Mouse (Mus musculus): ENCODE data around the gene Gspt1. TPM values are rescaled to one million over a fixed set of nuclear protein-coding genes. Genes with fewer than 3 reads are reported as not detected.

Gspt1 gene
- total RNA-seq, 2 experiments from 2014 or later = 84.3 to 89.9 TPM

DNA sequence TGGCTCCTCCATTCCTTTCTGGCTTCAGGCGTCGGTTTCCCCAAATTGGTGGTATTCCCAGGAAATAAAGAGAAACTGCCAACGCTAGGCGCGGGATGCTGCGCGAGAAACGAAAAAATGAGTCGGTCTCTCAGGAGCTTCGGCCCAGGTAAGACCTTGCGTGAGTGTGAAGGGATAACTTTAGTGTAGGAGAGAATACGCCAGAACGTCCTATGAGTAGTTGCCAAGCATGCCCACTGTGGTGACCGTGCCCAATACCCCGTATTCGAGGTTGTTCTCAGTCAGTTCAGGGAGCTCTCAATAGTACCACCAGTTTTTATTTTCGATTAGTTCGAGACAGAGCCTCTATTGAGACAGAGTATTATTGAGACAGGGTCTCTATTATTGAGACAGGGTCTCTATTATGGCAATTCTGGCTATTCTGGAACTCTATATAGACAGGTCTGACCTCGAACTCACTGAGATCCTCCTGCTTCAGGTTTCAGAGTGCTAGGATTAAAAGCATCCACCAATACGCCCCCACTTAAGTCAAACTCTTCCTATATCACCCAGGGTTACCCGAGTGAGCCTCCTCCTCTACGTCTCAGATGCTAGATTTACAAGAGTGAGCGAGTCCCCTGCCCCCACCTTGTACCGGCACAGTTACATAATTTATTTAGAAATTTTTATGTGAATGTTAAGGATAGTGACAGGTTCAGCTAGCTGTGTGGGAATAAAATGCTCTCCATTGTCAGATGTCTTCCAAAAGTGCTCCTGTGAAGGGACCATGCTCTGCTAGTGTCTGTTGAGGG lies 50.3 kb downstream of the Gspt1 start:
- DNase-seq (ENCODE audit: extremely low spot score in 1 of 2, low spot score in 1 of 2) = no peak

GRCm38 (mm10) chr16:11202571-11203554 lies 51.3 kb downstream of the Gspt1 start, which contains the start of gene Rsl1d1:
Gene Rsl1d1 (minus strand): TSS chr16:11203331.
- peak; percentile 77 to 84 for DNase-seq (ENCODE audit: extremely low spot score in 1 of 2, low spot score in 1 of 2)

DNA sequence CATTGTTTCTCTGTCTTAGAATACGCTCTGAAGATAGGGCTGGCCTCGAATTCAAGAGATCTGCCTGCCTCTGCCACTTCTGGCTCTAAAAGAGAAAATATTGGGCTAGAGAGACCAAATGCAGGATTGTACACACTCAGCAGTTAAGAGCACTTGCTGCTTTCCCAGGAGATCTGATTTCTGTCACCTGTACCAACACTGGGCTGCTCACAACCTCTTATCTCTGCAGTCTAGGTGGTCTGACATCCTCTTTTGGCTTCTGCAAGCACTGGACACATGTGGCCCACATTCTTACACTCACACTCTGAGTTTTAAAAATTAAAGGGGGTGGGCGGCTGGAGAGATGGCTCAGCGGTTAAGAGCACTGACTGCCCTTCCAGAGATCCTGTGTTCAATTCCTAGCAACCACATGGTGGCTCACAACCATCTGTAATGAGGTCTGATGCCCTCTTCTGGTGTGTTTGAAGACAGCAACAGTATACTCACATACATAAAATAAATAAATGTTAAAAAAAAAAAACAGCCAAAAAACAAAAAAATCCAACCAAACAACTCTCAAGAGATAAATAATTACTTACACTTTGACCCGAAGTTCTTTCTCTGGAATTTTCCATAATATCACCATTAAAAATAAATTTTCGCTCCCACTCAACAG lies 52.3 kb downstream of the Gspt1 start:
- DNase-seq (ENCODE audit: extremely low spot score in 1 of 2, low spot score in 1 of 2) = no peak

DNA sequence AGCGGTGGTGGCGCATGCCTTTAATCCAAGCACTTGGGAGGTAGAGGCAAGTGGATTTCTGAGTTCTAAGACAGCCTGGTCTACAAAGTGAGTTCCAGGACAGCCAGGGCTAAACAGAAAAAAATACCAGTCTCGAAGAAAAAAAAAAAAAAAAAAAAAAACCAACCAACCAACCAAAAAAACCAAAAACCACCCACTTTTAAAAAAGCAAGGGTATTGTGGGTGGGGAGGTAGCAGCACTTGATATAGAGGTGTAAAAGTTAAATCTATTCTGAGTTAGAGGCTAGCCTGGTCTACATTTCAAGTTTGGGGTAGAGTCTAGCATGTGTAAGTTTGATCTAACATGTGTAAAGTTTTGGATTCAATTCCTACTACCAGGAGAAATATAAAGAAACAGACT lies 53.9 kb downstream of the Gspt1 start:
- DNase-seq (ENCODE audit: extremely low spot score in 1 of 2, low spot score in 1 of 2) = no peak

- DNase-seq (ENCODE audit: extremely low spot score in 1 of 2, low spot score in 1 of 2) = no peak
Measured at GRCm38 (mm10) chr16:11198467-11198866, 55.7 kb downstream of the Gspt1 start.

GRCm38 (mm10) chr16:11197052-11197451 lies 57.1 kb downstream of the Gspt1 start:
- no peak for DNase-seq (ENCODE audit: extremely low spot score in 1 of 2, low spot score in 1 of 2)

- no peak for DNase-seq (ENCODE audit: extremely low spot score in 1 of 2, low spot score in 1 of 2)
Measured at GRCm38 (mm10) chr16:11193231-11193630, 60.9 kb downstream of the Gspt1 start.

GRCm38 (mm10) chr16:11190150-11190549 lies 64.0 kb downstream of the Gspt1 start:
- no peak for DNase-seq (ENCODE audit: extremely low spot score in 1 of 2, low spot score in 1 of 2)

DNA sequence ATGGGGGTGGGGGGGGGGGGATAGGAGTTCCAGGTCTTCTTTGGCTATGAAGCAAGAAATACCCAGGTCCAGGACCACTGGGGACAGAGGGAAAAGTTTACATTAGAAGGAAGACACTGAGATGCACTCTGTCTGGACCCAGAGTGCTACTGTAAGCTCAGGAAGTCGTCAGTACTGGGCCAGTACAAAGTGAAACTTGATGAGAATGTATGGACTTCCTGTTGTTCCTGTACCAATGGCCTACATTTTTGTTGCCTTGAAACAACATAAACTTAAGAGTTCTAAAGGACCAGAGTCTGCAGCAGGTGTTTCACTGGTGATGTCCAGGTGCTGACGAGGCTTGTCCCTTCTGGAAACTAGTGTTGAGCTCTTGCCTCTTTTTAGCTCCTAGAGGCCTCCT lies 76.7 kb downstream of the Gspt1 start:
- DNase-seq (ENCODE audit: extremely low spot score in 1 of 2, low spot score in 1 of 2) = no peak

GRCm38 (mm10) chr16:11176884-11177244 lies 77.3 kb downstream of the Gspt1 start:
- DNase-seq (ENCODE audit: extremely low spot score in 1 of 2, low spot score in 1 of 2) = no peak

- peak; percentile 77 to 85 for DNase-seq (ENCODE audit: extremely low spot score in 1 of 2, low spot score in 1 of 2)
Measured at GRCm38 (mm10) chr16:11176208-11176883, 77.8 kb downstream of the Gspt1 start, which contains the start of gene Zc3h7a. Gene Zc3h7a (minus strand): TSS chr16:11176393.

- peak in 1 of 2 experiments; percentile 70 for DNase-seq (ENCODE audit: extremely low spot score in 1 of 2, low spot score in 1 of 2)
Measured at GRCm38 (mm10) chr16:11175489-11176207, 78.5 kb downstream of the Gspt1 start.

DNA sequence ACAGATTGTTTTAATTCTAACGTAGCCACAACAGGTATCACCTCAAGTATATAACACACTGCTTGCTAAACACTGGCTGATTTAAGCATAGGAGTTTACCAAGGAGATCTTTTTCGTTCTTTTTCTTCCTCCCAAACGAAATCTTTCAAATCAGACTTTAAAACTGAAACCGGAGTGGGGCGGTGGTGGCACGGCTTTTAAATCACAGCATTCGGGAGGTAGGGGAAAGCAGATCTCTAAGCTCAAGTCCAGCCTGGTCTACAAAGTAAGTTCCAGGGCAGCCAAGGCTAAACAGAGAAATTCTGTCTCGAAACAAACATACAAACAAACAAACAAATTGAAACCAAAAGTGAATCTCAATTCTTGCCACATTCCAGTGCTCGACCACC lies 79.0 kb downstream of the Gspt1 start:
- DNase-seq (ENCODE audit: extremely low spot score in 1 of 2, low spot score in 1 of 2) = no peak

DNA sequence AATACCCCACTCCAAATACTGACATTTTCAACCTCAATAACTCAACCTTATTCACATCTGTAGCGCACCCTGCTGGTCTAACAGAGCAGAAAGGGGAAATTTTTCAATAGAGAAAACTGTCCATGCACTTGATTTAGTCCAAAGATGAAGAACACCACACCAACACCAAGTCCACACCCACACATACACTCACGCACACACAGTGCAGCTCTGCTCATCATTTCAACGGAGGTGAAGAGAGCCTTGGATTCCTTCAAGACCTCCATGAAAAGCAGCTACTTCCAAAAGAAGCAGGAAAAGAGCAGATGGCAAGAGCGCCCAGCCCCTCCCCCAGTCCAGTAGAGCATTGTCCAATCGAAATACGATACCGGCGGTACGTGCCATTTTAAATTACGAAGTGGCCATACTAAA lies 79.4 kb downstream of the Gspt1 start:
- DNase-seq (ENCODE audit: extremely low spot score in 1 of 2, low spot score in 1 of 2) = peak; percentile 24 to 56

DNA sequence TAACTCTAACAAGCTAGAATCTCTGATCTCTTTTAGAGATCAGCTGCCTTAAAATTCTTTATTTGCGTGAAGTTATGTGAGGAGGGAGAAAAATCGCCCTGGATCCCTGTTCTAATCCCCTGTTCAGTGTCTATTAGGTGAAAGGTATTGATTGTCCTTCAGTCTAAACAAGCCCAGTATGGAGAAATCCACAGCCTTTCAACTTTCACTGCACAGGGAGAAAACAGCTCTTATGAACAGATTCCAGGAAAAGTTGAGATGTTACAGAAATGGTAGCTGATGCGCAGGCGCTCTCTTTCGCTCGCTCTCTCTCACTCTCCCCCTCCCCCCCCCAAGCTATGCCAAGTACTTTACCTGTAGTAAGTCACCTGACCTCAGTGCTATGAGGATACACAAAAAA lies 82.4 kb downstream of the Gspt1 start:
- no peak for DNase-seq (ENCODE audit: extremely low spot score in 1 of 2, low spot score in 1 of 2)

Data from layer of hippocampus, postnatal 25 days (tissue).